Mouse (Mus musculus) kidney, postnatal 0 days (tissue): ENCODE measurements at regions not wholly inside any gene's neighbourhood (a gene's known extent, or its start where the extent isn't known, plus 50 kb on each side); places are given as distances from the start of the nearest gene placed in this dataset.

Source experiments
- ATAC-seq: fragments of 200-750 bp; cut with Nextera tagmentation; replicated peaks from 2 replicates; pipeline ENCODE4 v1.8.0; 2017; ENCODE audit warnings: low read depth, moderate number of reproducible peaks, moderate TSS enrichment, moderate library complexity; ENCODE audit not compliant: low FRiP score
- DNase-seq: peaks from one replicate; pipeline ENCODE4 v3.0.0-alpha.2; 2016; ENCODE audit warnings: low spot score
- H3K27ac ChIP-seq: fragments of 300-500 bp; sonication (generic); 2 replicates; pipeline ENCODE4 v1.5.1; 2014; ENCODE audit warnings: mild to moderate bottlenecking
- H3K27me3 ChIP-seq: fragments of 300-500 bp; sonication (generic); 2 replicates; pipeline ENCODE4 v1.6.1; 2014; ENCODE audit warnings: low read length, mixed read lengths; ENCODE audit not compliant: insufficient read depth
- H3K36me3 ChIP-seq: fragments of 300-500 bp; sonication (generic); 2 replicates; pipeline ENCODE4 v1.6.1; 2014; ENCODE audit warnings: low read length, mixed read lengths; ENCODE audit not compliant: insufficient read depth
- H3K4me1 ChIP-seq: fragments of 300-500 bp; sonication (generic); replicated peaks from 2 replicates; pipeline ENCODE4 v1.6.1; 2014; ENCODE audit warnings: antibody characterized with exemption, low read length, mixed read lengths; ENCODE audit not compliant: insufficient read depth
- H3K4me2 ChIP-seq: fragments of 300-500 bp; sonication (generic); 2 replicates; pipeline ENCODE4 v1.6.1; 2014; ENCODE audit warnings: mild to moderate bottlenecking, low read length, moderate library complexity, mixed read lengths
- H3K4me3 ChIP-seq: fragments of 300-500 bp; sonication (generic); replicated peaks from 2 replicates; pipeline ENCODE4 v1.5.1; 2014; ENCODE audit warnings: low read depth, low read length
- H3K9ac ChIP-seq: fragments of 300-500 bp; sonication (generic); 2 replicates; pipeline ENCODE4 v1.6.1; 2014; ENCODE audit warnings: low read depth, low read length
- H3K9me3 ChIP-seq: fragments of 300-500 bp; sonication (generic); replicated peaks from 2 replicates; pipeline ENCODE4 v1.6.1; 2016; ENCODE audit warnings: low read length, inconsistent platforms, mixed read lengths
- CTCF ChIP-seq: IDR thresholded peaks from 2 replicates; pipeline ENCODE4 v1.5.1; 2016; ENCODE audit warnings: antibody characterized with exemption, low read depth, mild to moderate bottlenecking, moderate library complexity
- WGBS: fragments of 180-500 bp; shearing (Covaris S2); extraction: QIAGEN DNeasy Blood & Tissue Kit; methylation state at CpG from one replicate; pipeline ENCODE4 v1.1.7; 2014; 5-methylcytosine and 5-hydroxymethylcytosine counted together

DNA sequence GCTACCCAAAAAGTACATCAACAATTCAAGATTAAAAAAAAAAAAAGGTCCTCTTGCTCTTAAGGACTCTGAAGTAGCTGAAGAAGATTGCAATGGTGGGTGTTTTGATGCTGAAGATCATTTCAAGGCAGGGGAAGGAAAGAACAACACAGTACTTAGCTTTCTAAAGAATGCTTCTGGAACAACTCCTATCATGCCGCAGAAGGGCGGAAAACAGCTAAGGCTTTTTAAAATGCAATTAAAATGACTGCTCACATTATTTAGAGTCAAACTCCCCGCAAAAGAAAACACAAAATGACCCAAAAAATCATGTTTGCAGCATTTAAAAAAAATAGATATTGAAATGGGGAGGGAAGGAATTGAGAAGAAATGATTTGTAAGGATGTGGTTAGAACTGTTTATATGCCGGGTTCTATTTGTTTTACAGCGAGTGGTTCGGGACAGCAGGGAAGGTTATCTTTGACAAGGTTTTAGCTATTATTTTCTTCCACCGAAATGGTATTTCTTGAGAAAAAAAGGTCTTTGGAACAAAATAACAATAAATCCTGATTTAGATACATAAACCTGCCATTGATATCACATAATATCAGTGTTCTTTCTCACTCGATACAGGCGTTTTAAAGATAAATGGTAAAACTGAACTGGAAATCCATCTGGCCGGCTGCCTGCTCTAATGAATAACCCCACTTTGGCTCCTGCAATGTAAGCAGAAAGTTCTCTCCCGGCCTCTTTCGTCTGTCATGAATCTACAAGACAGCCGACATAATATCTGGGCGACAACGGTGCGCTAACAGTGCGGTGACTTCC, 127.6 kb downstream of the Gm10295 start:
- Histone ChIP-seq H3K4me1 (no peaks in the 10 kb centered on the region), H3K4me3 (no peak overlapping the region), H3K9ac (no peak overlapping the region), H3K36me3 (no peaks in the 10 kb centered on the region), H3K27ac (peak overlapping the region; percentile 78), H3K27me3 (no peaks in the 10 kb centered on the region), H3K9me3 (no peaks in the 10 kb centered on the region), H3K4me2 (peak overlapping the region; percentile 44; the same call in 1 of the 2 replicates)
- TF ChIP-seq CTCF, result no peak
- ATAC-seq (peak; percentile 46; the same call in 1 of the 2 replicates), DNase-seq (peak; percentile 95)
- 35% methylated on average over 17 of the region's 17 CpGs for WGBS

DNA sequence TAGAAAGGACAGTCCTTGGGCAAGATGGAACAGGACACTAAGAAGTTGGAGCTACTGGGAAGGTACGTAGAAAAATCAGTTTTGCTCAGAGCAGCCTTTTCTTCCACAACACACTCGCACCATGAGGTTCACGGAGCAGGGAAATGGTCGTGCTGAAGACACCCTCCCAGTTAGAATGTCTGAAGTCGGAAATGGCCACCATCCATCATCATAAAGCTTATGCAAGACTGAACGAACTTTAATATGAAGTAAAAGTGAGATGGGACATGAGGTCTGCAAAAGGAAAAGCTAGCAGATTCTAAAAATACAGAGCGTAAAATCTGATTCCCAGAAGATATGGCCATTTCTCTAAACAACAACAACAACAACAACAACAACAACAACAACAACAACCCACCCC, 133.9 kb downstream of the Gm10295 start:
- DNase-seq, result peak; percentile 80

GRCm38 (mm10) chr7:71216808-71217207, 134.5 kb downstream of the Gm10295 start:
- no peaks in the 10 kb centered on the region for H3K9me3 ChIP-seq
- ATAC-seq, result no peak
- no peak overlapping the region for H3K4me2 ChIP-seq
- peak overlapping the region; percentile 75 for H3K27ac ChIP-seq
- TF ChIP-seq CTCF, result no peak
- H3K4me1 ChIP-seq, result no peaks in the 10 kb centered on the region
- WGBS, result 51% methylated on average over 2 of the region's 2 CpGs
- H3K9ac ChIP-seq, result no peak overlapping the region
- DNase-seq, result peak; percentile 86
- no peaks in the 10 kb centered on the region for H3K36me3 ChIP-seq
- no peak overlapping the region for H3K4me3 ChIP-seq
- H3K27me3 ChIP-seq, result no peaks in the 10 kb centered on the region

More for the DNA sequence above, 133.9 kb downstream of the Gm10295 start:
- Histone ChIP-seq H3K27ac (peak overlapping the region; percentile 75), H3K27me3 (no peaks in the 10 kb centered on the region), H3K9ac (no peak overlapping the region), H3K9me3 (no peaks in the 10 kb centered on the region), H3K36me3 (no peaks in the 10 kb centered on the region), H3K4me2 (no peak overlapping the region), H3K4me3 (no peak overlapping the region), H3K4me1 (no peaks in the 10 kb centered on the region)
- WGBS, result 61% methylated on average over 7 of the region's 7 CpGs
- no peak for TF ChIP-seq CTCF
- ATAC-seq, result no peak

DNA sequence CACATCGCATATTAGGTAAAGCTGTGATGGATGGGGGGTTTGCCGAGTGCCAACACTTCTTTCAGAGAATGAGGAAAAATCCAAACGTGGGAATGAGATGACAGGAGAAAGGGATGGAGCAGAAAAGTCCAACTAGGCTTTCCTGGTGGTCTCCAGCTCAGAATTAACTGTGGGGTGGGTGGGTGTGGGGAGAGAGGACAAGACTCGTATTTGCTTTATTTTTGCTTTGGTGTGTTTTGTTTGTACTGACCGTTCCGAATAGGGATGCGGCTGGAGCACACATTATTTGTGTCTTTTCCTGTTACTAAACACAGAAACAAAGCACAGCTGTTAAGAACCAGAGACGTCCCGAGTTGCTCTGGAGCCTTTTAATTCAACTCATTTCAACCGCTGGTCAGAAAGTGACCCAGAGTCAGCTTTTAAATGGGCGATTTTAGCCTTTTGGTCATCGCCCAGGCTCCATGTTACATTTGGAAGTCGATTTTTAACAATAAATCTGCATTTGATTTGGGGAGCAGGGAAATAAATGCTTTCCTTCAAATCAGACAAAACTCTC, 136.7 kb downstream of the Gm10295 start:
- H3K4me3 ChIP-seq, result no peak overlapping the region
- no peaks in the 10 kb centered on the region for H3K27me3 ChIP-seq
- ATAC-seq, result no peak
- no peak for TF ChIP-seq CTCF
- no peak overlapping the region for H3K4me2 ChIP-seq
- no peak overlapping the region for H3K9ac ChIP-seq
- peak; percentile 85 for DNase-seq
- peak overlapping the region; percentile 76 for H3K27ac ChIP-seq
- H3K36me3 ChIP-seq, result no peaks in the 10 kb centered on the region
- no peaks in the 10 kb centered on the region for H3K9me3 ChIP-seq
- H3K4me1 ChIP-seq, result no peaks in the 10 kb centered on the region
- WGBS, result 47% methylated on average over 13 of the region's 13 CpGs

DNA sequence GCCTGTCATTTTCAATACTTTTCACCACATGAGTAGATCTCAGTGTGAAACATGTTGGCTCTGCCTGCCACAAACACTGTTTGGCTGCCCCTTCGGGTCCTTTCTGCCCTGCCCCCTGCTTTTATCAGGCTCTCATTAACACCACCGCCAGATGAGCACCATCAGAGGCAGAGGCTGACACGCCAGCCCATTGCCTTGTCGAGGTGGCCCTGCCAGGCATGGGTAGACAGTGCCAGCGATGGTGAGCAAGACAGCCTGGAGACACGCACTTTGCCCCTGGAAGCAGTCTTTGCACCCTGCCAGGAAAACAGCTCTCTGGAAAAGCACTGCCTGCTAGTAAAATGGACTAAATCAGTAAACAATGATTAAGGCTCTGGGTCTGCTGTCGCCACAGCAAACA, 158.2 kb downstream of the Gm10295 start:
- Histone ChIP-seq H3K9ac (no peak overlapping the region), H3K27me3 (no peaks in the 10 kb centered on the region), H3K4me3 (no peak overlapping the region), H3K4me1 (peaks cover 15% of the 10 kb centered on the region), H3K36me3 (no peaks in the 10 kb centered on the region), H3K9me3 (no peaks in the 10 kb centered on the region), H3K4me2 (no peak overlapping the region), H3K27ac (no peak overlapping the region)
- 28% methylated on average over 7 of the region's 7 CpGs for WGBS
- no peak for TF ChIP-seq CTCF
- DNase-seq (peak; percentile 36), ATAC-seq (peak; percentile 59; the same call in 1 of the 2 replicates)

DNA sequence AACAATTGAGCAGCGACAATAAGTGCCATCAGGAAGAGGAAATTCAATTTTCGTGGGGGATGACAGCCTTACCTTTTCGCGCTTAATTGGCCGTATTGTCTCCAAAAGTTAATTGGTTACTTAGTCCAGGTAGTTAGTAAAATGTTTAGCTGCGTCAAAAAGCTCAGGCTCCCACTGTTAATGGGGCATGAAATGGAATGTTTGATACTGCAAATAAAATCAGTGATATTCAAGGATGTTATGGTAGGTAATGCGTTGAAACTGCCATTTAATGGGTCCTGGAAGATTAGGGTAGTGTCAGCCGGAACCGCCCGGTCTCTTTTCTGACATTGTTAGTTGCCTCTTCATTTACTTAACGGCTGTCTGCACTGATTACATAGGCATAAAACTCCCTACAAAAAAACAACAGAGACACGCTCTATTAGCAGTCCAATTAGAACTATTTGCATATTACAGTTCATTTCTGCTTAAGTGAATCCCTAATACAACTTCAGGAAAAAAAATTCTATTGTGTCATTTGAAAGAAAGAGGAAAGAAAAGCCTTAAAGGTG, 161.0 kb downstream of the Gm10295 start:
- 0 out of 2 replicates have a peak, but pooled peaks have one; percentile 16 for ATAC-seq
- H3K4me1 ChIP-seq, result peaks cover 16% of the 10 kb centered on the region
- no peaks in the 10 kb centered on the region for H3K27me3 ChIP-seq
- TF ChIP-seq CTCF, result no peak
- no peak overlapping the region for H3K9ac ChIP-seq
- no peaks in the 10 kb centered on the region for H3K9me3 ChIP-seq
- WGBS, result 50% methylated on average over 12 of the region's 12 CpGs
- H3K4me3 ChIP-seq, result no peak overlapping the region
- peak; percentile 35 for DNase-seq
- H3K4me2 ChIP-seq, result peak overlapping the region; percentile 26; the same call in 1 of the 2 replicates
- H3K36me3 ChIP-seq, result no peaks in the 10 kb centered on the region
- H3K27ac ChIP-seq, result no peak overlapping the region
